17 mouse cellular contexts compared by ENCODE assay signal in genomic region chr5:74925769-74926168, GRCm38 (mm10).
"Had no signal": no experiment of that assay in that cellular context is flagged by ENCODE, and none has a peak within 500 bp of the region (broad histone marks: within the 10 kb centered on the region; RNA-seq: fewer than 3 reads in every experiment).

No protein-coding gene starts in this region.

- H3K36me3 ChIP-seq: limb, embryonic 10.5 days; limb, embryonic 13.5 days; liver, embryonic 12.5 days; liver, embryonic 15.5 days; lung, embryonic 15.5 days; midbrain, embryonic 10.5 days; midbrain, embryonic 13.5 days had no signal

- H3K27me3 ChIP-seq: limb, embryonic 13.5 days; liver, embryonic 12.5 days; liver, embryonic 15.5 days; lung, embryonic 15.5 days; midbrain, embryonic 13.5 days had no signal

- DNase-seq: kidney, adult 2 months; kidney, postnatal 25 days; layer of hippocampus, adult 9-11 months; liver; lung, postnatal 14 days; thymus, adult 18-20 months; thymus, postnatal 36 days had no signal

- ATAC-seq: liver, embryonic 12.5 days; midbrain, embryonic 13.5 days; midbrain, embryonic 16.5 days had no signal

- H3K4me3 ChIP-seq: layer of hippocampus, adult 2 months; limb, embryonic 10.5 days; limb, embryonic 13.5 days; liver, embryonic 12.5 days; liver, embryonic 15.5 days; lung, embryonic 15.5 days; midbrain, embryonic 10.5 days; midbrain, embryonic 13.5 days had no signal

- H3K9me3 ChIP-seq: limb, embryonic 10.5 days; limb, embryonic 13.5 days; liver, embryonic 12.5 days; liver, embryonic 15.5 days; lung, embryonic 15.5 days; midbrain, embryonic 10.5 days; midbrain, embryonic 13.5 days had no signal

- H3K27ac ChIP-seq: kidney, postnatal 0 days; layer of hippocampus, adult 2 months; limb, embryonic 10.5 days; limb, embryonic 13.5 days; liver, embryonic 12.5 days; liver, embryonic 15.5 days; lung, embryonic 15.5 days; midbrain, embryonic 10.5 days; midbrain, embryonic 13.5 days had no signal

- H3K9ac ChIP-seq: limb, embryonic 13.5 days; liver, embryonic 12.5 days; liver, embryonic 15.5 days; lung, embryonic 15.5 days; midbrain, embryonic 13.5 days had no signal

- H3K4me2 ChIP-seq: limb, embryonic 13.5 days; liver, embryonic 12.5 days; liver, embryonic 15.5 days; lung, embryonic 15.5 days; midbrain, embryonic 13.5 days had no signal

- H3K4me1 ChIP-seq: liver, embryonic 15.5 days; lung, embryonic 15.5 days; midbrain, embryonic 13.5 days had no signal
